Mouse (Mus musculus) lung, adult 2 months (tissue): ENCODE measurements around the gene Trappc2l. TPM values are rescaled to one million over a fixed set of nuclear protein-coding genes. Genes with fewer than 3 reads are reported as not detected.
A peak's percentile ranks its signal among the peaks of the same experiment; 100 is the strongest.

Source experiments
- DNase-seq: peaks from one replicate; pipeline ENCODE4 v3.0.0; 2022
- H3K4me1 ChIP-seq: fragments of 200-500 bp; 2 replicates; pipeline ENCODE4 v1.6.1; 2011; ENCODE audit warnings: low read length; ENCODE audit not compliant: control insufficient read depth, insufficient read depth
- H3K4me3 ChIP-seq: fragments of 200-500 bp; replicated peaks from 2 replicates; pipeline ENCODE3; 2011; ENCODE audit warnings: low read depth, mild to moderate bottlenecking, control low read depth, low read length; ENCODE audit errors: extremely low read depth
- CTCF ChIP-seq: fragments of 200-500 bp; IDR thresholded peaks from 2 replicates; pipeline ENCODE4 v1.5.1; 2011; ENCODE audit warnings: mild to moderate bottlenecking, low read length, control low read depth; ENCODE audit not compliant: insufficient read depth
- POLR2A ChIP-seq: fragments of 200-500 bp; IDR thresholded peaks from 2 replicates; pipeline ENCODE4 v1.6.1; 2011; ENCODE audit warnings: low read depth, mild to moderate bottlenecking, control low read depth, low read length, borderline replicate concordance; ENCODE audit errors: extremely low read depth
- whole genome bisulfite sequencing: fragments of 180-500 bp; shearing (Covaris S2); methylation state at CpG from one replicate; pipeline ENCODE4 v1.1.7; 2018; 5-methylcytosine and 5-hydroxymethylcytosine counted together
- polyA plus RNA-seq: library from polyadenylated mRNA; depleted of rRNA; stranded (reverse); fragments of >200 nt; gene quantifications from 2 replicates; pipeline ENCODE4 v1.2.3, GENCODE M21; 2012

Gene Trappc2l
- polyA plus RNA-seq, 1 experiment = 162 TPM

DNA sequence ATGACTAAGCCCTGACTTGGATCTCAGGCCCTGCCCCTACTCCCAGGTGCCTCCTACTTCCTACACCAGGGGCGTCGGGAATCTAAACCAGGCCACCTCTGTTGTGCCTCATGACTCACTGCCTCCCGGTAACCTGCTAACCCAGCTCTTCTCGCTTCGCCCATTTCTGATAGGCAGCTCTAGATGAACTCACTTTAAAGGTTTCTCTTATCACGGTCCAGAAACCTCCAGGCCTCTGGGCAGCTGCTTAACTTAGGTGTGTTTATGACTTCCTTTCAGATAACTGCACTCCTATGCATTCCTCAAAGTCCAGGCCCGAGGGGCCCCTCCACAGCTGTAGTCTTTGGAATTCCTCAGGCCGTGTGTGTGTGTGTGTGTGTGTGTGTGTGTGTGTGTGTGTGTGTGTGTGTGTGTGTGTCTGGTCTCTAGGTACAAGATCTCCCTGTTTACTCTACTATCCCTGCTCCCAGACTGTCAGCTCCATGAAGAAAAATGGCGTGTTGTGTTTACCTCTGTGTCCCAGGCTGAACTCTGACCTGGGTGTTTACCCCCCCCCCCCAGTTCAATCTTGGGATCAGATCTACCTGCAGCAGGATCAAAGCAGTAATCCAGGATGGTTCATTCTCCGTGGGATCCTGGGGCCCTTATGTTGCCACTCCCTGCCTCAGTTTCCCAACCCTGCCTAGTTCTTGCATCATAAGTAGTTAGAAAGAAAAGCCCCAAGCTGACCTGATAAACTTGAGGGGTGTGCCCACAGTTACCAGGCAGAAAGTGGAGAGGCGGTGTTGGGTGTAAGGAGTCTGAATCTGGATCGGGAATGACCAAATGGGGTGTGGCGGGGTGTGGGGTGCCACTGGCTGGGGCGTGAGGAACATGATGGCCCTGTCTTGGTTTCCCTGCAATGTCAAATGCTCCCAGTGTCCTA, 24.7 kb downstream of the Trappc2l start:
- no peak for DNase-seq

DNA sequence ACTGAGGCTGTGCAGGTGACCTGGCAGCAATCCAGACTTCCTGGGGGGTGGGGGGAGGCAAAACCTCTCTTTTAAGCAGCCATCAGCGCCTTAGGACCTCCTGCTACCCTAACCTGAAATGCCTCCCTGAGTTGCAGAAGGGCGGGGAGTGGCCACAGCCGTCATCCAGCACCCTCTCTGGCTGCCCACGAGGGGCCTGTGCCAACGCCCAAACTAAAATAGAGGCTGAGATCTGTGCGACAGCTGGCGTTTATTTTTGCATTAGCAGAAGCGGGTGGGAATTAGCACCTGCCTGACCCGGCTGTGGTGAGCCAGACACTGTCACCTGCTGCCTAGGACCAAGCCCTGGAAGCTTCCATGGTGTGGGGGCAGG, 25.3 kb downstream of the Trappc2l start:
- peaks cover 17% of the 10 kb centered on the region for H3K4me1 ChIP-seq
- no peak for DNase-seq
- WGBS = 58% methylated on average over 9 of the region's 9 CpGs
- no peak overlapping the region for H3K4me3 ChIP-seq
- TF ChIP-seq CTCF = no peak
- no peak for TF ChIP-seq POLR2A

More for the DNA sequence above, 24.7 kb downstream of the Trappc2l start:
- Histone ChIP-seq H3K4me3 (no peak overlapping the region), H3K4me1 (peaks cover 17% of the 10 kb centered on the region)
- 63% methylated on average over 14 of the region's 14 CpGs for WGBS
- no peak for TF ChIP-seq POLR2A
- TF ChIP-seq CTCF = no peak

DNA sequence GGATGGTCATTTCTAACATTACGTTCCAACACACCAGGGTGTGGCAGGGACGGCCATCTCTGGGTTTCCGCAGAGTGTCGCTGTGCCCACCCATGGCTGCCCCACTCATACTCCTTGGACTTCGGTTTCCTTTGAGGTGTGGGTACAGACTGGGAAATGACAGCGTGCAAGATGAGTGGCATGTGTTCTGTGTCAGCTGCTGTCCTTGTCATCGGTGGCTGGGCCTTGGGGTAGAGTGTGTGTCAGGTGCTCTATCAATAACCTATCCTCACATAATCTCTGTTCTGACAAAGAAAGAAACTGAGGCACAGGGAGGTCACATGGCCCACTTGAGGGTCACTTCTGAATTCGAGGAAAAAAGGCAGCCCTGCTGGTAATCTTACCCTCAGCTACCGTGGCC, 25.8 kb downstream of the Trappc2l start:
- TF ChIP-seq POLR2A (no peak), CTCF (no peak)
- H3K4me1 ChIP-seq = peaks cover 17% of the 10 kb centered on the region
- WGBS = 80% methylated on average over 9 of the region's 9 CpGs
- no peak overlapping the region for H3K4me3 ChIP-seq
- DNase-seq = no peak

DNA sequence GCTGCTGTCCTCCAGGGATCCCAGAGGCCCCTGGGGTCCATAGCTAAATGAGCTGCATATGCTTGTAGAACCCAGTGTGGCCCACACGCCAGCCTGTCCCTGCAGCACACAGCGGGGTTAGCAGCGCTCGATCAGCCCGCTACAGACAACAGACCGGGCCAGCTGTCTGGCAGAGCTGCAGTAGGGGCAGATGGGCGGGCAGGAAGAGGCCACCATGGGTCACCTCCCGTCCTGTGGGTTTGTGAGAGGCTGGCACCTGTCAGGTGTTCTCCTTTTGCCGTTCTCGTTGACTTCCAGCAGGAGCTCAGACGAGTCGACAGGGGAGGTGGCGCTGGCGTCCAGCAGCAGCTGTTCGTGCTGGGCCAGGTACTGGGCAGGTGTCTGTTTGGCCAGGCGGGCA, 27.2 kb downstream of the Trappc2l start:
- DNase-seq = no peak
- 69% methylated on average over 16 of the region's 16 CpGs for WGBS
- Histone ChIP-seq H3K4me3 (no peak overlapping the region), H3K4me1 (peaks cover 22% of the 10 kb centered on the region)
- TF ChIP-seq POLR2A (no peak), CTCF (no peak)

DNA sequence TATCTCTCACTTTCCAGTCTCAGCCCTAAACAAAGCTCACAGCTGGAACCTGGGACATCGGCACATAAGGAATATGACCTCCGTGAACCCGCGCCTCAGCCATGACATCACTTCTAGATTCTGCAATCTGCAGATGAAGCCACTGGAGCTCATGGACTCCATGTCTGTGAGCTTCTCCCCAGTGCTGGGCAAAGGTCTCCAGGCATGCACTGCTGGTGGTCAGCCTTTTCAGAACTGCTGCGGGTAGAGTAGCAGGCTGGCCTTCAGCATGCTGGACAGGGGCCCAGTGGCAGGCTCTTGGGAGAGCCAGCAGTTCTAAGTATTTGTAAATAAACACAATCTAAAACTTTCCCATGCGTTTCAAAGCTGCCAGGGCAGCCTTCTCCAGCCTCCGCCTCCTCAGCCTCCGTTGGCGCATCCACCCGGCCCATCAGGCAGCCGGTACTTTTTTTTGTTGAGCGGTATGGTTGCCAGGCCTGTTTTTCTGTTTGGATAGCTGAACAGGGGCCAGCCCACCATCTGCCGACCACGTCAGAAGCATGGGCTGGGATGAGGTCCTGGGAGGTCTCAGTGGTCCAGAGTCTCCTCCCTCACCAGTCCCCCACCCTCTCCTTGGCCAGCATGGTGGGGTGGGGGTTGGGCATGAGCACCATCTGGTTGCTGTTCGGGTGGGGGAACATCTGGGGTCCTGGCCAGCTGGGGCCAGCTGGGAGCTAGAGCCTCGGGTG, 28.2 kb downstream of the Trappc2l start:
- TF ChIP-seq CTCF (no peak), POLR2A (no peak)
- WGBS = 28% methylated on average over 16 of the region's 16 CpGs
- Histone ChIP-seq H3K4me1 (peaks cover 22% of the 10 kb centered on the region), H3K4me3 (no peak overlapping the region)
- peak; percentile 52 for DNase-seq

DNA sequence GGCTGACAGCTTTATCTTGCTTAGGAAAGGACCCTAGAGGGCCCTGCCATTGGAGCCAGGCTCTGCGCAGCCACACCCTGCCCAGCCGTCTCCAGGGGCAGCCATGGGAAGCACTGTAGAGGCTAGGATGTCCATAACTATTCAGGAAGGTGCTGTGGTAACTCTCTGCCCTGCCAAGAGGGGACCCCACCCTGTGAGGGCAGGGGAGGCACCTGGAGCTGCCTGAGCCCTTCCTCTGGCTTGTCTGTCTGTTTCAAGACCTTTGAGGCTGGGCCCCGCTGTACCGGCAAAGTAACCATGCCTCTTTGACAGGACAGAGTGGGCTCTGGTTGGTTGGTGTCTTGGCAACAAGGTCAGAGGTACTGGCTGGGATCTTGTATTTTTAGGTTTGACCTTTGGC, 29.4 kb downstream of the Trappc2l start:
- H3K4me3 ChIP-seq = no peak overlapping the region
- 89% methylated on average over 4 of the region's 4 CpGs for WGBS
- TF ChIP-seq POLR2A = no peak
- no peak for TF ChIP-seq CTCF
- no peak for DNase-seq
- H3K4me1 ChIP-seq = peaks cover 22% of the 10 kb centered on the region

DNA sequence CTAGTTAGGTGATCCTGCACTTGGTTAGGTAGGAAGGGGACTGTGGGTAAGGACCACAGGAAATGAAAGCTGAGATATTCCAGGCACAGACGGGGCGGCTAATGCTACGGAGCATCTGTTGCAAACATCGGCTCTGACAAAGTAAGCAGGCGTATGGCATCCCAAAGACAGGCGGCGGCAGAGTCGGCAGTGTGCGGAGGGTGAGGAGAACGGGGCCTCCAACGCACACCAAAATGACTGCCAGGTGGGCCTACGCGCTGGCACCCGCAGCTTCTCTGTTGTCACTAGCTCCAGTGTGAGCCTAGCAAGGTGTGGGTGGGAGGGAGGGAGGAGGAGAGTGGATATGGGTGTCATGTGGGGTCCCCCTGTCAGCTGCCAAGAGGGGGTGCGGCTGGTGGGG, 30.0 kb downstream of the Trappc2l start:
- WGBS = 77% methylated on average over 15 of the region's 15 CpGs

DNA sequence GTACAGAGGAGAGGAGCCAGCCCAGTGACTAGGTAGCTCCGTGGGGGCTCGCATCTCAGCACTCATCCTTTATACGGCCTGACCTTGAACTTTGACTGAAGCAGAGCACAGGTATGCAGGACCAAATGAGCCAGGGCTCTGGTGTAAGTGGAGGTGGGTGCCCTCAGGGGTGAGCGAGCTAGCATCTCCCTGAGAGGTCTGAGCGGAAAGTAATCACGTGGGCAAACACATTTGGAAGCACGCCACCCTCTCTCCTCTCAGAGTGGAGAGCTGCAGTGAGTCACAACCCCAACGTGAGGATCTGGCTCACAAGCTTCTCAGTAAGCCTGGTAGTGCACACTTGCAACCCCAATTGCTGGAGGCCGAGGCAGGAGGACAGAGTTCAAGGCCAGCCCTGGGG, 30.6 kb downstream of the Trappc2l start:
- H3K4me1 ChIP-seq = peaks cover 22% of the 10 kb centered on the region
- no peak for TF ChIP-seq POLR2A
- H3K4me3 ChIP-seq = no peak overlapping the region
- peak; percentile 68 for DNase-seq
- 46% methylated on average over 9 of the region's 9 CpGs for WGBS

More for the DNA sequence above, 30.0 kb downstream of the Trappc2l start:
- TF ChIP-seq POLR2A (no peak), CTCF (no peak)
- Histone ChIP-seq H3K4me1 (peaks cover 22% of the 10 kb centered on the region), H3K4me3 (no peak overlapping the region)
- no peak for DNase-seq

DNA sequence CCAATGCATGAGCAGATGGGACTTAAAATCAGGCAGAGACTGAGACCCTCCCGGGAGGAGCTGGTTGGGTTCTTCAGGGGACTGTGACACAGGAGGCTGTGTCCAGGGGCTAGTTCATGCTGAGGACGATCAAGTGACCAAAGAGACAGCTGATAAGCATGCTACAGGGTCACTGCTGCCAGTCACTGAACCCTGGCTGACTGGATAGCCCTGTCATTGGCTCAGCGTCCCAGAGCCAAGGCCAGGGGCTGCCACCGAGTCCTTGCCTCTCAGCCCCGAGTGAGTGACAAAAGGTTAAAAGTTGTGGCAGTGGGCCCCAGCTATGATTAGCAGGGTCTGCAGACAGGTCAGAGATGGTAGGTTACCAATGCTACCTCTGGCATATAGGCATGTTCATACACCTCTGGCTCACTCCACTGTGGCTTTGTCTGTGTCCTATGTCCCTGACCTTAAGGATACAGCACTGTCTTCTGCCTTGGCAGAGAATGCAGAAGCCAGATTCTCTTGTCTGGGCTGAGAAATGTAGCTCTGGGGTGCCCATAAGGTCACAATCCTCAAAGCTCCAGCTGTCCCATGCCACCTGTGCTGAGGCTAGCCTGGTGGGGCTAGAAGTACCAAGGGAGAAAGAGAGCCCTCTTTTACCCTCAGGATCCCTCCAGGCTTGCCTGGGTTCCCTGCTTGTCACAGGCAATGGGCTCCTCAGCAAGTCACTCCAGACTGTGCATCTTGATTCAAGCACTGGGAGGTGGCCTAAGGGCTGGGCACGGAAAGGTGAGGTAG, 32.9 kb downstream of the Trappc2l start:
- Histone ChIP-seq H3K4me1 (peaks cover 18% of the 10 kb centered on the region), H3K4me3 (no peak overlapping the region)
- no peak for TF ChIP-seq CTCF
- TF ChIP-seq POLR2A = no peak
- WGBS = 78% methylated on average over 6 of the region's 6 CpGs
- DNase-seq = no peak
